Comparison of ENCODE assay signal across 8 mouse cellular contexts in the genomic region with DNA sequence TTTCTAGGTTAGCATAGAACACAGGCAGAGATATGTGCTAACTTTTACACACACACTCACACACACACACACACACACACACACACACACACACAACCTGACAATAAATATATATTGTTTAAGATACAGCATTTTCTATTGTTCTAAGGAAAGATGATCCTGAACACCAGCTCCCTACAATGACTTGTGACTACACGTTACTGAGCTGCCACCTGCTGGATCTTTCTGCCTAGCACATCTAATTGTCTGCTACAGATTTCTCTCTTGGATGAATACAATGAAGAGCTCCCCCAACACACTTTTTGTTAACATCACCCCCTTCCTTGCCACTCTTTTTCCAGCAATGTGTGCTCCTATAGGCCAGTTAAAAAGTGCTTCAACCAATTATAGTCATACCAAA. TPM values are rescaled to one million over a fixed set of nuclear protein-coding genes. Genes with fewer than 3 reads are reported as not detected.
DNase-seq lines count a peak whose midpoint lies in the region; ATAC-seq and TF ChIP-seq lines count a peak whose summit lies in the region.

No protein-coding gene starts in this region.

- DNase-seq in adipocyte (ENCODE audit: low spot score), result peak; percentile 74
- peak; percentile 71 for DNase-seq in embryo, embryonic 11 days
- peak; percentile 88 for DNase-seq in hindbrain, postnatal 0 days (ENCODE audit: low spot score)
- peak; percentile 10 to 77 for DNase-seq in left cerebral cortex, adult 9 months (ENCODE audit: low spot score in 2 of 2)
- DNase-seq in neural tube, embryonic 10.5 days (ENCODE audit: extremely low spot score, low spot score), result peak; percentile 37
- no peak for DNase-seq in T-cell, adult 2 months (ENCODE audit: low spot score)

- no peak overlapping the region for H3K4me2 ChIP-seq in intestine, postnatal 0 days (replicated peaks; ENCODE audit: low read depth)
- no peak overlapping the region for H3K4me2 ChIP-seq in intestine, embryonic 16.5 days (ENCODE audit: low read depth, low read length)
- H3K4me2 ChIP-seq in hindbrain, postnatal 0 days (ENCODE audit: low read depth, low read length), result no peak overlapping the region

- H3K9ac ChIP-seq in intestine, postnatal 0 days (ENCODE audit: low read depth, low read length), result no peak overlapping the region
- no peak overlapping the region for H3K9ac ChIP-seq in intestine, embryonic 16.5 days (ENCODE audit: low read depth, low read length)
- H3K9ac ChIP-seq in hindbrain, postnatal 0 days (replicated peaks; ENCODE audit: low read length), result no peak overlapping the region

- no peak for ATAC-seq in intestine, postnatal 0 days
- ATAC-seq in intestine, embryonic 16.5 days, result no peak
- peak; percentile 78 for ATAC-seq in hindbrain, postnatal 0 days

- H3K9me3 ChIP-seq in intestine, postnatal 0 days (ENCODE audit: control insufficient read depth), result no peaks in the 10 kb centered on the region
- no peaks in the 10 kb centered on the region for H3K9me3 ChIP-seq in intestine, embryonic 16.5 days (ENCODE audit: control insufficient read depth, low read length)
- no peaks in the 10 kb centered on the region for H3K9me3 ChIP-seq in hindbrain, postnatal 0 days (ENCODE audit: low read length)

- H3K27me3 ChIP-seq in intestine, postnatal 0 days (replicated peaks; ENCODE audit: control insufficient read depth, insufficient read depth, low read length), result 0 out of 2 replicates have a peak, but pooled peaks cover 3% of the 10 kb centered on the region
- peaks cover 2% of the 10 kb centered on the region; the same call in 1 of the 2 replicates for H3K27me3 ChIP-seq in intestine, embryonic 16.5 days (replicated peaks; ENCODE audit: control insufficient read depth, insufficient read depth, low read length)
- no peaks in the 10 kb centered on the region for H3K27me3 ChIP-seq in hindbrain, postnatal 0 days (ENCODE audit: insufficient read depth, low read length)

- no peak overlapping the region for H3K27ac ChIP-seq in intestine, postnatal 0 days (ENCODE audit: low read depth, low read length)
- H3K27ac ChIP-seq in intestine, embryonic 16.5 days (ENCODE audit: low read length), result no peak overlapping the region
- H3K27ac ChIP-seq in hindbrain, postnatal 0 days, result no peak overlapping the region

- no peaks in the 10 kb centered on the region for H3K4me1 ChIP-seq in intestine, postnatal 0 days (replicated peaks; ENCODE audit: control insufficient read depth, insufficient read depth, low read length)
- H3K4me1 ChIP-seq in intestine, embryonic 16.5 days (ENCODE audit: control insufficient read depth, insufficient read depth, low read length), result no peaks in the 10 kb centered on the region
- no peaks in the 10 kb centered on the region for H3K4me1 ChIP-seq in hindbrain, postnatal 0 days (ENCODE audit: insufficient read depth, low read length)

- WGBS in intestine, postnatal 0 days, result 0% methylated on average over 1 of the region's 1 CpGs
- WGBS in intestine, embryonic 16.5 days, result 0% methylated on average over 1 of the region's 1 CpGs
- WGBS in hindbrain, postnatal 0 days, result 3% methylated on average over 1 of the region's 1 CpGs

- no peak overlapping the region for H3K4me3 ChIP-seq in intestine, postnatal 0 days (ENCODE audit: low read depth, low read length)
- H3K4me3 ChIP-seq in intestine, embryonic 16.5 days (ENCODE audit: low read length), result no peak overlapping the region
- no peak overlapping the region for H3K4me3 ChIP-seq in hindbrain, postnatal 0 days (ENCODE audit: low read length)

- TF ChIP-seq CTCF in intestine, postnatal 0 days (IDR thresholded peaks at IDR 0.05; ENCODE audit: low read depth), result peak; percentile 82
- TF ChIP-seq CTCF in hindbrain, postnatal 0 days (IDR thresholded peaks at IDR 0.05; ENCODE audit: low read depth), result peak; percentile 81

- H3K36me3 ChIP-seq in intestine, postnatal 0 days (ENCODE audit: control insufficient read depth, insufficient read depth), result no peaks in the 10 kb centered on the region
- H3K36me3 ChIP-seq in intestine, embryonic 16.5 days (ENCODE audit: control insufficient read depth, insufficient read depth, low read length), result no peaks in the 10 kb centered on the region
- no peaks in the 10 kb centered on the region for H3K36me3 ChIP-seq in hindbrain, postnatal 0 days (ENCODE audit: insufficient read depth, low read length)

RNA-seq across cellular contexts. Expression of a gene that starts 13.5 kb away (rescaled TPM):
- polyA plus RNA-seq in intestine, postnatal 0 days (2015; fragmentation: Nextera tagmentation; extraction: Ambion mirVana), result 51.6 and 53.3 TPM in 2 replicates
- polyA plus RNA-seq in intestine, embryonic 16.5 days (2015; fragmentation: Nextera tagmentation; extraction: Ambion mirVana), result 67.5 and 77.2 TPM in 2 replicates
- 53.8 and 55.1 TPM in 2 replicates for total RNA-seq in hindbrain, postnatal 0 days (2014; rRNA removed)
- 93.4 and 102 TPM in 2 replicates for polyA plus RNA-seq in hindbrain, postnatal 0 days (2015; fragmentation: Nextera tagmentation; extraction: Ambion mirVana)

RNA-seq across cellular contexts. Expression of a gene that starts 46.3 kb away (rescaled TPM):
- polyA plus RNA-seq in intestine, postnatal 0 days (2015; fragmentation: Nextera tagmentation; extraction: Ambion mirVana), result 8.6 and 8.7 TPM in 2 replicates
- 12.9 and 14.1 TPM in 2 replicates for polyA plus RNA-seq in intestine, embryonic 16.5 days (2015; fragmentation: Nextera tagmentation; extraction: Ambion mirVana)
- 12.5 and 16.5 TPM in 2 replicates for total RNA-seq in hindbrain, postnatal 0 days (2014; rRNA removed)
- polyA plus RNA-seq in hindbrain, postnatal 0 days (2015; fragmentation: Nextera tagmentation; extraction: Ambion mirVana), result 9.0 and 9.4 TPM in 2 replicates
